9 mouse cellular contexts compared by ENCODE assay signal in genomic region chr11:7056121-7056520, GRCm38 (mm10). TPM values are rescaled to one million over a fixed set of nuclear protein-coding genes. Genes with fewer than 3 reads are reported as not detected.
A peak's percentile ranks its signal among the peaks of the same experiment; 100 is the strongest.
DNase-seq lines count a peak whose midpoint lies in the region; ATAC-seq and TF ChIP-seq lines count a peak whose summit lies in the region.
"Had no signal": no experiment of that assay in that cellular context is flagged by ENCODE, and none has a peak within 500 bp of the region (broad histone marks: within the 10 kb centered on the region; RNA-seq: fewer than 3 reads in every experiment).

No protein-coding gene starts in this region.

- peak overlapping the region; percentile 27; the same call in 1 of the 2 replicates for H3K4me3 ChIP-seq in layer of hippocampus, adult 2 months
- H3K4me3 ChIP-seq in embryonic facial prominence, embryonic 13.5 days, result no peak overlapping the region
- no peak overlapping the region for H3K4me3 ChIP-seq in hindbrain, embryonic 12.5 days

- DNase-seq in layer of hippocampus, adult 2 months (ENCODE audit: low spot score in 2 of 2), result no peak
- no peak for DNase-seq in layer of hippocampus, postnatal 25 days (ENCODE audit: extremely low spot score in 1 of 2, low spot score in 1 of 2)
- DNase-seq in retina, postnatal 7 days (ENCODE audit: low read depth, low spot score), result peak; percentile 82
- no peak for DNase-seq in spleen, adult 18-20 months
- no peak for DNase-seq in layer of hippocampus, adult 9-10 months (ENCODE audit: low spot score)
- DNase-seq: kidney, adult 18-20 months had no signal

- peak; percentile 65; the same call in 1 of the 2 replicates for ATAC-seq in embryonic facial prominence, embryonic 13.5 days (ENCODE audit: insufficient number of reproducible peaks, insufficient read depth, low FRiP score, low TSS enrichment, low read depth)
- ATAC-seq in hindbrain, embryonic 12.5 days (ENCODE audit: low FRiP score), result no peak
- no peak for ATAC-seq in inflammation-experienced regulatory T-cells, adult 6 months

- peaks cover 72% of the 10 kb centered on the region for H3K27me3 ChIP-seq in embryonic facial prominence, embryonic 13.5 days
- peaks cover 58% of the 10 kb centered on the region for H3K27me3 ChIP-seq in hindbrain, embryonic 12.5 days

- H3K4me1 ChIP-seq in embryonic facial prominence, embryonic 13.5 days, result peaks cover 14% of the 10 kb centered on the region
- peaks cover 11% of the 10 kb centered on the region for H3K4me1 ChIP-seq in hindbrain, embryonic 12.5 days

- peak overlapping the region; percentile 45 for H3K4me2 ChIP-seq in embryonic facial prominence, embryonic 13.5 days
- H3K4me2 ChIP-seq in hindbrain, embryonic 12.5 days (replicated peaks), result peak overlapping the region; percentile 32

- no peaks in the 10 kb centered on the region for H3K9me3 ChIP-seq in embryonic facial prominence, embryonic 13.5 days
- H3K9me3 ChIP-seq in hindbrain, embryonic 12.5 days (replicated peaks), result no peaks in the 10 kb centered on the region

- WGBS in embryonic facial prominence, embryonic 13.5 days, result 3% methylated on average over 11 of the region's 11 CpGs
- WGBS in hindbrain, embryonic 12.5 days, result 14% methylated on average over 11 of the region's 11 CpGs

- no peak overlapping the region for H3K9ac ChIP-seq in embryonic facial prominence, embryonic 13.5 days
- no peak overlapping the region for H3K9ac ChIP-seq in hindbrain, embryonic 12.5 days

- H3K27ac ChIP-seq in layer of hippocampus, adult 2 months, result peak overlapping the region; percentile 82
- H3K27ac ChIP-seq in embryonic facial prominence, embryonic 13.5 days, result no peak overlapping the region
- no peak overlapping the region for H3K27ac ChIP-seq in hindbrain, embryonic 12.5 days

- H3K36me3 ChIP-seq in embryonic facial prominence, embryonic 13.5 days, result no peaks in the 10 kb centered on the region
- H3K36me3 ChIP-seq in hindbrain, embryonic 12.5 days, result no peaks in the 10 kb centered on the region

- no peak for TF ChIP-seq CTCF in layer of hippocampus, adult 2 months (conservative IDR thresholded peaks at IDR 0.05)

RNA-seq across cellular contexts. Expression of gene Adcy1, which starts 7.2 kb away (rescaled TPM):
- 100 to 1,000 TPM; 376 to 403 TPM for total RNA-seq in layer of hippocampus, adult 2 months (2021)
- 100 to 1,000 TPM; 303 to 367 TPM for total RNA-seq in layer of hippocampus, postnatal 25 days (2021)
- polyA plus RNA-seq in embryonic facial prominence, embryonic 13.5 days (2015; fragmentation: Nextera tagmentation; extraction: Ambion mirVana), result 1.1 and 1.2 TPM in 2 replicates
- polyA plus RNA-seq in hindbrain, embryonic 12.5 days (2016; fragmentation: Nextera tagmentation; extraction: Ambion mirVana), result 2.1 and 2.2 TPM in 2 replicates
- under 1 TPM in 1 of 3 experiments, not detected in 2; 0.08 TPM for polyA plus RNA-seq in inflammation-experienced regulatory T-cells, adult 6 months (2017; shearing (Covaris generic))
